Mouse (Mus musculus): ENCODE results near the gene Pgk1.

GRCm38 (mm10) chrX:106148185-106148584, 38.7 kb upstream of the Pgk1 start:
- no peak for TF ChIP-seq CTCF (IDR thresholded peaks at IDR 0.05; ENCODE audit: borderline replicate concordance, extremely low read depth, insufficient read depth, insufficient read length)
- TF ChIP-seq POLR2A (IDR thresholded peaks at IDR 0.05; ENCODE audit: borderline replicate concordance, extremely low read depth, insufficient read depth, insufficient read length, poor library complexity, severe bottlenecking) = no peak

Data from brain, embryonic 14.5 days (tissue).